Mouse (Mus musculus) megakaryocyte, embryonic 14.5 days (primary cell): ENCODE measurements around the gene Gm8050. TPM values are rescaled to one million over a fixed set of nuclear protein-coding genes. Genes with fewer than 3 reads are reported as not detected.
"Not testable (repeated sequence)": the region's sequence is repeated elsewhere in the genome, so short reads cannot be mapped to it uniquely, and the experiment has no call there.

Source experiments
- H3K27me3 ChIP-seq: replicated peaks from 2 replicates; pipeline ENCODE3; 2012; ENCODE audit warnings: inconsistent platforms
- H3K36me3 ChIP-seq: replicated peaks from 2 replicates; pipeline ENCODE3; 2012; ENCODE audit warnings: low read length, inconsistent platforms, mixed read lengths
- H3K4me1 ChIP-seq: 2 replicates; pipeline ENCODE4 v1.6.1; 2012; ENCODE audit warnings: inconsistent platforms
- H3K4me3 ChIP-seq: replicated peaks from 2 replicates; pipeline ENCODE3; 2012; ENCODE audit warnings: moderate library complexity, mild to moderate bottlenecking, inconsistent platforms
- H3K9me3 ChIP-seq: 2 replicates; pipeline ENCODE4 v1.6.1; 2012; ENCODE audit warnings: inconsistent platforms
- polyA plus RNA-seq: library from polyadenylated mRNA; stranded (reverse); fragments of >175 nt; gene quantifications from 2 replicates; pipeline ENCODE4 v1.2.3, GENCODE M21; 2012; ENCODE audit warnings: low replicate concordance; ENCODE audit not compliant: insufficient read depth

Gene Gm8050
- polyA plus RNA-seq, result not detected in 2 replicates

- not testable (repeated sequence) for H3K4me1 ChIP-seq, H3K27me3 ChIP-seq, H3K4me3 ChIP-seq, H3K36me3 ChIP-seq, H3K9me3 ChIP-seq
Observed at GRCm38 (mm10) chr14:6720151-6720550, at the start of gene Gm8050. Gene Gm8050 (minus strand): TSS chr14:6720251.

- H3K4me3 ChIP-seq, H3K27me3 ChIP-seq, H3K9me3 ChIP-seq, H3K4me1 ChIP-seq, H3K36me3 ChIP-seq: not testable (repeated sequence)
Observed at GRCm38 (mm10) chr14:6757231-6757536, 37.1 kb upstream of the Gm8050 start.

GRCm38 (mm10) chr14:6756384-6757230 lies 36.6 kb upstream of the Gm8050 start:
- not testable (repeated sequence) for H3K9me3 ChIP-seq, H3K4me1 ChIP-seq, H3K4me3 ChIP-seq

GRCm38 (mm10) chr14:6742232-6742631 lies 22.2 kb upstream of the Gm8050 start, which contains the start of gene Gm3636:
Gene Gm3636 (minus strand): TSS chr14:6742332.
- H3K4me3 ChIP-seq, H3K9me3 ChIP-seq, H3K4me1 ChIP-seq, H3K36me3 ChIP-seq, H3K27me3 ChIP-seq: not testable (repeated sequence)

More at GRCm38 (mm10) chr14:6756384-6757230, 36.6 kb upstream of the Gm8050 start:
- not testable (repeated sequence) for H3K27me3 ChIP-seq, H3K36me3 ChIP-seq

GRCm38 (mm10) chr14:6684070-6684469 lies 36.0 kb downstream of the Gm8050 start, which contains the start of gene Gm10251:
Gene Gm10251 (minus strand): TSS chr14:6684170.
- not testable (repeated sequence) for H3K9me3 ChIP-seq, H3K36me3 ChIP-seq, H3K4me1 ChIP-seq, H3K4me3 ChIP-seq, H3K27me3 ChIP-seq

Other genes with a start within 250 kb of the Gm8050 start
- gene Gm8356, start 183.0 kb downstream of the Gm8050 start, polyA plus RNA-seq, result not detected in 2 replicates
- not detected in 2 replicates for gene Gm3629, start 129.6 kb downstream of the Gm8050 start, polyA plus RNA-seq
- not detected in 2 replicates for gene Gm3460, start 97.8 kb downstream of the Gm8050 start, polyA plus RNA-seq
- not detected in 2 replicates for gene Gm10251, start 36.1 kb downstream of the Gm8050 start, polyA plus RNA-seq
- not detected in 2 replicates for gene Gm3636, start 22.1 kb upstream of the Gm8050 start, polyA plus RNA-seq
- gene Gm8362, start 54.2 kb upstream of the Gm8050 start, polyA plus RNA-seq, result not detected in 2 replicates
- not detected in 2 replicates for gene Gm3642, start 120.1 kb upstream of the Gm8050 start, polyA plus RNA-seq
- not detected in 2 replicates for gene Gm3667, start 169.7 kb upstream of the Gm8050 start, polyA plus RNA-seq